Mouse (Mus musculus): ENCODE data around the gene Kif21a. TPM values are rescaled to one million over a fixed set of nuclear protein-coding genes. Genes with fewer than 3 reads are reported as not detected.

The Kif21a gene
- total RNA-seq, 2 experiments from 2014 or later: 67.8 to 68.5 TPM

DNA sequence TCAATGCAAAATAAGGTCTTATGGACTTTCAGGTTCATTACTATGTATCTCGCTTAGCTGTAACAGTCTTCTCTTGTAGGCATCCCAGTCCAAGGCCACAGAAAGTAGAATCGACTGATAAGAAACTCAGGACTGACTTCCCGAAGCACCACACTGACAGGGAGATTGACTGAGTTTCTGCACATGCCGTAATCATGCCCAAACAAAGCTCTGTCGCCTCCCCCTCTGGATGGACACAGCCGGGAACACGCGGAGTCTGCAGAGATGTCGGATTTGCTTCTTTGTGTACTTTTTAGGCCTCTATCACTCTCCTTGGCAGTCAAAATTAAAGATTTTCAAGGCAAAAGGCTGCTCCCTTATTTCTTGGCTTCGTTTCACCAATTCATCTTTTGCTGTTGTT is 20.8 kb downstream of the Kif21a start:
- intact Hi-C loops (cut with DNase I): no loop called here
- no peak for DNase-seq (ENCODE audit: extremely low spot score in 1 of 2, low spot score in 2 of 2)

DNA sequence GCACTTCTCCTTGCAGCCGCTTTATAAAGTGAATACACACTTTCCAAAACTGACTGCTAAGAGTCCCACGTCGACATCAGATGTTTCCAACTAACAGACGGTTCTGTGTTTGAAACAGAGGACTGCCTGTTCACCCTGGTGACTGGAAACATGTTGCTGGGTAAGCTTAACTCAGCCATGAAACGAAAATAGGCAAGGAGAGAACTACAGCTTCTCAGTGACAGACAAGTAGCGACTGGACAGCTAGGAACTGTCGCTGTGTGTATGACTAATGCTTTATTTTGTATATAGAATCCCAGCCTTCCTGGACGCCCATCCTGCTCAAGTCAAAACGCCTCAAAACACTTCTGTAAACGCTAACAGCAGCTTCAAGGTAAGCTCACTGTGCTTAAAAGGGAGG is 21.3 kb downstream of the Kif21a start:
- DNase-seq (ENCODE audit: extremely low spot score in 1 of 2, low spot score in 2 of 2): no peak
- intact Hi-C loops (cut with DNase I): no loop called here

DNA sequence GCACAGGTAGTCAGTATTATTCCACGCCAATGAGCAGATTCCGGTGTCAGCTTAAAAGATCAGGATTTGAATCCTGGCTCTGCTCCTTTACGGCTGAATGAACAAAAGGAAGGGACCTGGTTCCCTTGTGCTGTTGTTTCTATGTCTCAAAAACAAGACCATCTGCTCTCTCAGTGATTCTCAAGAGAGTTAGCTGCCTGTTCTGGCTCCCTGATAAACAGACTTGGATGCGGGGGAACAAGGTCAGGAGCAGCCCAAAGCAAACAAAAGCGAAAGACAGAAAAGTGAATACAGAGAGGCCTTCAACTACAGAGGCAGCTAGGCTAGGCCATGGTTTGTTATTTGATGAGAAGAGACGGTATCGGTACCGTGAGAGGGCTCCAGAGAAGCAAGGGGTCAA is 27.5 kb downstream of the Kif21a start:
- intact Hi-C loops (cut with DNase I): no loop called here
- DNase-seq (ENCODE audit: extremely low spot score in 1 of 2, low spot score in 2 of 2): no peak

DNA sequence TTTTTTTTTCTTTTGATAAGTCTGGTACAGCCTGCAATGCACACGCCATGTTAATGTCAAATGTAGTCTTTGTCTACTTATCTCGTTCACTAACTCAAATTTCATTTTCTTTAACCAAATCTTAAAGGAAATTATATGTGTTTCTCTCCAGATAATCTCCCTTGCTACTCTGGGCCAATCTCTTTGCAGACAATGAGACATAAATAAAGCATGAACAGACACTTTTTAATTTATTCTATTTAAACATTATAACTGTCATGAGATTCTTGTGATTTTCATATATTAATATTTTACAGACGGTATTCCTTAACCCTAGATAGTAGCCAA is 30.9 kb downstream of the Kif21a start:
- intact Hi-C loops (cut with DNase I): no loop called here

DNA sequence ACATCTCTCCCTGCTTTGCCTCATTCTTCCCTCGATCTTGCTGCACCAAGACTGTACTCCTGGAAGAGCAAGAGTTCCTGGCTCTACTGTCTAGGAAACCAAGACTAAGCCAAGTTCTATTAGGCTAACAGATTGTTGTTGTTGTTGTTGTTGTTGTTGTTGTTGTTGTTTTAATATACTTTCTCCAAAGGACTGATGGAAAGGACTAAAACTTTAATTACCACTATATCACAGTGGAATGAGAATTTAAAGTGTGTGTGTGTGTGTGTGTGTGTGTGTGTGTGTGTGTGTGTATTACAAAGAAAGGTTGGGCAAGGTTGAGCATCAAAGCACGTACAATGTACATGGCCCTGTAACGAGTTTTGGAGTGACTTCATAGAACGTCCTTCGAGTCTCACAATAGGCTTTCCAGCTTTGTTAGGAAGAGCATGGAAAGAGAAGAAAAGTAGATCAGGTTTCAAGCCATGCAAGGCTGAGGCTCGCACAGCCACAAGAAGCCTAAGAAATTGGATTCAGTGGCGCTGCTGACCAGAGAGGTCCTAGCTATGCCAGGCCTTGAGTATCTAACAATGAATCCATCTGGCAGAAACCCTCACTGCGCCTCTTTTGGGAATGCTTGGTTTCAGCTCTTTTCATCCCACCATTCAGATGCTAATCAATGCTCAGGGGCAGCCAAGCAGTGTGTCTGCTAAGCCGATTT is 31.4 kb downstream of the Kif21a start:
- peak in 1 of 2 experiments; percentile 51 for DNase-seq (ENCODE audit: extremely low spot score in 1 of 2, low spot score in 2 of 2)
- intact Hi-C loops (cut with DNase I): no loop called here

More for the DNA sequence above, 30.9 kb downstream of the Kif21a start:
- no peak for DNase-seq (ENCODE audit: extremely low spot score in 1 of 2, low spot score in 2 of 2)

DNA sequence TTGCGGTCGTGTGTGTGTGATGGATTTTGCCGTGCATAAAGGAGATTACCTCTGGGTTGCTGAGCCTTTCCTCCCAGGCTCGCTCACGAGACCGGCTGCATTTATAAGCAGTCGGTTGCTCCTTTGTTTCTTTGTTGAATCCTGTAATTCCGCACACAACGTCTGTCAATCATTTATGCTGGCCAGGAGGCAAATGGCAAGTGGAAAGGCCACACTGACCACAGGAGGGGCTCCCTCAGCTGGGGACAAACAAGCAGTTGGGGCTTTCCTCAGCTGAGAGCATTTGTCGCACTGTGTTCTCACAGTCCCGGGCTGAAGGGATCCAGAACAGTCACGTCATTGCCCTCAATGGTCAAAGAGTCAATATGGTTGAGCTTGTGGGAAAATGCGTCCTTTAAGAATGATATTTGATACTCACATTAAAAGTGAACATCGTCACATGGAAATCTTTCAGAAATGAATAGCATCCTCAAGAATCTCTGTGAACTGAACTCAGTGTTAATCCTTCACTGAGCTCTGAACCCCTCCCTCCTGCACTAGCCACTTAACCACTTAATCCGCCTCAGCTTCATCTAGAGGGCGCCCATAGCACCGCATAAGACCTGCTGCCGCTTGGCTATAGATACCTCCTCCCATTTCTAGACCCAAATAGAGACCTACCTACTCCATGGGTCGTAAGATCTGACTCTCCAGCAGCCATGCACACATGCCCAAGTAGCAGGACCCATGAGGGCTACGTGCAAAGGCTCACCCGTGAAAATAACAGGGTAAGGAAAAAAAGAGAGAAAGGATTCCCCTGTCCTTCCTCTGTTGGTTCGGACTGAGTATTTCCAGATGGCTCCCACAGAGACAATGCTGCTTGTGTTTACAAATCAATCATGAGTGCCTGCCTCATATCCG is 32.2 kb downstream of the Kif21a start:
- DNase-seq (ENCODE audit: extremely low spot score in 1 of 2, low spot score in 2 of 2): no peak
- intact Hi-C loops (cut with DNase I): no loop called here

DNA sequence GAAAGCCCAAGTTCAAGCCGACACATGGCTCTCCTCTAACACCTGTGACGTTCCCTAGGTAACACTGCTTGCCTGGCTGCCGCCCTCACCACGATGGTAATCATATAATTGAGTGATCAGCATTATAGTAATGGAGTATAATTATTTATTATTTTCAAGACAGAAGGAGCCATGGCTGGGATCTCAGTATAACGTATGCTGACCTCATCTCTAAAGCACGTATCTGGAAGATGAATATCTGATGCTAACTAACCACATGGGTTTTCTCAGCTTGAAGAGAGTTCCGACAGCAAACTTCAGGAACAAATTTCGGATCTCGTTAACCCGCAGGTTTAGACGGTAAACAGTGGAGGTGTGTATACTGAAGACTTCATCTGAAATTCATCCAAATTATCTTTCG is 33.4 kb downstream of the Kif21a start:
- intact Hi-C loops (cut with DNase I): no loop called here
- no peak for DNase-seq (ENCODE audit: extremely low spot score in 1 of 2, low spot score in 2 of 2)

DNA sequence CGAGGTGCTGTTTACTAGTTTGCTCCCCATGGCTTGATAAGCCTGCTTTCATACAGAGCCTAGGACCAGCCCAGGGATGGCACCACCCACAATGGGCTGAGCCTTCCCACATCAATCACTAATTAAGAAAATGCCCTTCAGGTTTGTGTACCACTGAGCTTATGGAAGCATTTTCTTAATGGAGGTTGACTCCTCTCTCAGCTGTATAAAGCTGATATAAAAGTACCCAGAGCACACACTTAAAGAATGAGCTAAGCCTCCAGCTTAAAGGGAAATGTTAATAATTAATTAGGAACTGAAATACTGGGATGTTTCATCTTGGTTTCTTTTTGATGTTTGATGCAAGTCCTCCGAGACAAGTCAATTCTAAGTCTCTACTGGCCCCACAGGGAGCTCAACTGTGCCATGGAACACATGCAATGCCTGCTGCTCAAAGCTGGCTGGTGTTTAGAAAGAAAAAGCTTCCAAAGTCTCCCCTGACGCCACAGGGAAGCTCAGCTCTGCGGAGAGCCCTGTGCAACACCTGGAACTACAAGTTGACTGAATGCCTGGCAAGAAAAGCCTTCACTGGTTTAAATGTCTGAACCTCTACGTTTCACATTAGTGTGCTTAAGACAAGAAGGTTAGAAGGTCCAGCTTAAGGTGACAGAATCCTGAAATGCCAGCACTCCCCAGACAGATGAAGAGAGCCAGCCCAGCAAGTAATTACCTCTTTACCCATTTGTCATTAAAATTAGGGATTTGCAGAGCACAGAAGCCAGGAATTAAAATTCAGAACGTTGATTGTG is 36.8 kb downstream of the Kif21a start:
- no peak for DNase-seq (ENCODE audit: extremely low spot score in 1 of 2, low spot score in 2 of 2)
- intact Hi-C loops (cut with DNase I): no loop called here

DNA sequence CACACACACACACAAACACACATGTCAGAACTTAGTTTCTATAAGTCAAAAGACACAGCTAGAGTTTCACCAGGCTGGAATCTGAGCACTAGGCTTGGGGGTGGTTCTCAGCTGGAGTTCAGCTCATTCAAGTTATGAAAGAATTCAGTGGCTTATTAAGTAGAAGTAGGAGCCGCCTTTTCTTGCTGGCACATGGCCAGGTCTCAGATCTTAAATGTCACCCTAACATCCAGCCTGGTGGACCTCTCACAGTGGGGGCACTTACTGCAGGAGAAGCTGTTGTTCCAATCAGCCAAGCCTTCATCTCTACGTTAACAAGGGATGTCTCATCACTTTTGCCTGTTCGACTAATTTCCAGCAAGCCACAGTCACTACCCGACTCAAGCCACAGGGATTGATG is 39.5 kb downstream of the Kif21a start:
- no peak for DNase-seq (ENCODE audit: extremely low spot score in 1 of 2, low spot score in 2 of 2)
- intact Hi-C loops (cut with DNase I): no loop called here

DNA sequence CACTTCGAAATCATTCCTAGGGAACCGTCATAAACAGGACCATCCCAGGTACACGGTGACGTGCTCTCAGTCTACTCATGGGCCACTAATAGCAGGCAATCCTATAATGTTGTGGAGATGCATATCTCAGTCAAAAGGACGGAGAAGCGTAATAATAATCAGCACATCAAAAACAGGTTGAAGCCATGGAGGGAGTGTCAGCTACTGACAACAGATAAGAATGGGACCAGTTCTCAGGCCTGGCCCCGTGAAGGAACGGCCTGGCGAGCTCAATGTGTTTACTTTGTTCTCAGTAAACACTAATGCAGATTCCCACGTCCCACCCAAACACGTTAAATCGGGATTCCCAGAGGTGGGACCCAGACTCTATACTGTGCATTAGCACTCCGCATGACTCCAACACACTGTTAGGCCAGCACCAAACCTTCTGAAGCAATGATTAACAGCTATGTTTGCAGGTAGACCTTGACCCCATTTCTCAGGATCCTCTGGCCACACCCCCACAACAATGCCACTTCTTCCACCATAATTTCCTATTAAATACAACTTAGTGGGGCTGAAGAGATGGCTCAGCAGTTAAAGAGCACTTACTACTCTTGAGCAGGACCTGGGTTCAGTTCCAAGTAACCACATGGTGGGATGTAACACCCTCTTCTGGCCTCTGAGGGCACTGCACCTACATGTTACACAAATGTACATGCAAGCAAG is 42.5 kb downstream of the Kif21a start:
- intact Hi-C loops (cut with DNase I): no loop called here
- DNase-seq (ENCODE audit: extremely low spot score in 1 of 2, low spot score in 2 of 2): no peak

DNA sequence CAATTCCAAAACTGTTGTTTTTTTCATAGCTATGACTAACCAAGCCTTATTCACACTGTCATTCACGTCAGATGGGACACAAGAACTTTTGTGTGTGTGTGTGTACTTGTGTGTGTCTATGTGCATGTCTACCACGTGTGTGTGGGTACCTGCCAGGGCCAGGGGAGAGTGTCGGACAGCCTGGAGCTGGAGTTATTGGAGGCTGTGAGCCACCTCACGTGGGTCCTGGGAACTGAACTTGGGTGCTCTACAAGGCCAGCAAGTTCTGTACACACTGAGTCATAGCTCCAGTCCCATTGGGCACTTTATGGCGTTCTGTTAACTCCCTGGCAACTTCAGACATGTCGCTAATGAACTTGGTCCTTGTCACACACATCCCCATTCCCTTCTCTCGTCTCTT is 45.0 kb downstream of the Kif21a start:
- intact Hi-C loops (cut with DNase I): no loop called here
- DNase-seq (ENCODE audit: extremely low spot score in 1 of 2, low spot score in 2 of 2): no peak

DNA sequence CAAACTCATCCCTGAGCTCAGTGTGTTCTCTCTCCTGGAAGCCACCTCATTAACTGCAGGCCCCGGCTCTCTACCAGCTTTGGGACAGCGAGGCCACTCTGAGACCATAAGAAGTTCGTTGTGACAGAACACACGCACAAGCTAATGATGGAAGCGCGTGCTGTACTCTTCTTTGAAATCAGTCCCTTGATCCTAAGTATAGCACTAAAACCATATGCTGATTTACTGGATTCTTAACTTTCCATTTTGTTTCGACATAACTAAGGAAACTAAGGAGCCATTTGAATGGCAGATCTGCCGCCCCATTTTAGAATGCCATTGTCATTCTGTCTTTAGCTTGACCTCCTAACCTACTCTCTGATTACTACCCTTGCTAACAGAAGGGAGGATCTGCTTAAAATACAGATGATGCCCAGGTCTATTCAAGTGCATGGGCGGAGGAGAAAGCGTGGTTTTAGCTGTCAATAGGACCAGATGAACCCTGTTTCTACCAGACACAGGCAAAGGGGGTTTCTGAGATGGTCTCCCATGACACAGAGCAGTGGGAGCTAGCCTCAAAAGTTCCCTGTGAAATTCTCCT is 48.6 kb downstream of the Kif21a start:
- no peak for DNase-seq (ENCODE audit: extremely low spot score in 1 of 2, low spot score in 2 of 2)
- intact Hi-C loops (cut with DNase I): no loop called here

DNA sequence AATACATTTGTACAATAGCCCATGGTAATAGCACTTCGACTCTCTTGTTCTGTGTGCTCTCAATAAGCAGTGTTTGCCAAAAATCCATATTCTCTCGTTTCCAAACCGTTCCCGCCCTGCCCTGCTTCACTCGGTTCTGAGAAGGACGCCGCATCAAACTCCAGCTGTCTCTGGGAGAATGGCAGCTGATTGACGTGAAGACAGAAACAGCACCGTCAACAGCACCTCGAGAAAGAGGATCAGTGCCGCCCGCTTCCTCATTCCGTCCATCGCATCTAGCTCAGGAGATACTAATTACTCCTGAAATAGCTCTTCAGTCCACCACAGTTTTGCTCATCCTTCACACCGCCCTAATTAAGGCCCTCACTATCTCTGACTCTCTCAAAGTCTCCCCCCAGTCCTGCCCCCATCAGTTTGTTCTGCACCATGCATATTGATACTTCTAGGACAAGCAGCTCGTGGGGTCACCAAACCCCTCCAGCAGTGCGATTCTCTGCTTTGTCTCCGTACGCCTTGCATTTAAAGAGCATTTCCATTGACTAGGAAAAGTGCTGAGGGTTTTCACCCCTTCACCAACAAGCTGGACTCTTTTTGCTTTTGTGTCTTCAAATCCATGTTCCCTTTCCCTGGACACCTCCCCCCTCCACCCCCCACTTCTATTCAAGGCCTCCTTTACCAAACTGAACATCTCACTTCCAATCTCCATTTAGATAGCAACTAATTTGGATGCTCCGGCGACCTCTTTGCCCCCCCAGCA is 49.3 kb downstream of the Kif21a start:
- DNase-seq (ENCODE audit: extremely low spot score in 1 of 2, low spot score in 2 of 2): no peak
- intact Hi-C loops (cut with DNase I): no loop called here

DNA sequence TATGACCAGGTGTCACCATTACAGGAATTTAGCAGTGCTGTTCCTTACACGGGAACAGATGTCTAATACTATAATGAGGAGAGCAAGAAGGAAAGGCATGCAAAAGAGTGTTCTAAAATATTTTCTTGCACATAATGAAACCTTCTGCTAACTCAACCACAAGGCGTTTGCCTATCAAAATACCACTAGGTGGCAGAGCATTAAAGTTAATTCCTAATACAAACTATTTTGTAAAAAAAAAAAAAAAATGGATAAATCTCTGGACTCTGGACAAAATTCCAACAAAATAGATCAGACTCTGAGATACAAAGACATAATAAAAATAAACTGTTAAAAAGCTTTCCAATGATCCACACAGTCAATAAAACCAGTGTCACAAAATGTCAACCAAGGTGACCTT is 56.9 kb downstream of the Kif21a start:
- intact Hi-C loops (cut with DNase I): loop anchor here (10.0 kb wide), 2 partner anchors 162 to 192 kb away; no protein-coding TSS in a partner anchor
- no peak for DNase-seq (ENCODE audit: extremely low spot score in 1 of 2, low spot score in 2 of 2)

DNA sequence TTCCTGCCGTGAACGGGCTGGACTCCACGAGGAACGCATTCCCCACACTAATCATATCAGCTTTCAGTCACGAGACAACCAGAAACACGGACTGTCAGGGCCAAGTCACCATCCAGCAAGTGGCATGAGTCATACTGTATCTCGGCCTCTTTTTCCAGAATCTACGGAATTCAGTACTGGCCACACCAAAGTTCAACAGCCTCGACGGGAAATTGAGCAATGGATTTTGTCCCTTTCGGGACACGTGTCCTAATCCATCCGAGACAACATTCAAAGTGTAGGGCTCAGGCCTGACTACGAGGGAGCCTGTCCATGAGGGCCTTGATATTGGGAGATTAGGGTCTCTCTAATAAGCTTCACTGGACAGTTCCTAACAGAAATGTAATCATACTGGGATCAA is 57.4 kb downstream of the Kif21a start:
- intact Hi-C loops (cut with DNase I): loop anchor here (10.0 kb wide), 2 partner anchors 162 to 192 kb away; no protein-coding TSS in a partner anchor
- DNase-seq (ENCODE audit: extremely low spot score in 1 of 2, low spot score in 2 of 2): no peak

DNA sequence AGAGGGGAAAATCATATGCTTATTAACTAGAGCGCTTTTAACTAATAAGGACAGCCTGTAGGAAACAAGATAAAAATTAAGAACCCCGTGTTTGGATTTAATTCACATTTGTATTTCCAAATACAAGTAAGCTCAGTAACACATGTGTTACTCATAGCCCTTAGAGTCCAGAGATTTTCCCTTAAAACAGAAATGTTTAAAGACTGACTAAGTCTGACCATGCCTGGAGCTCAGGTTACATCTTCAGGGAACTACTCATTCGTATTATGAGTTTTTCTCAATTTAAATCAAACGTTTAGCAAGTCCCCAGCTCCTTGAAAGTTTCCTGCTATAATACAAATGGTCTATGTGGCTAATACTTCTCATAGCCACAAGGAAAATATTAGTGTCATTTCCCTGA is 57.9 kb downstream of the Kif21a start:
- intact Hi-C loops (cut with DNase I): loop anchor here (10.0 kb wide), 2 partner anchors 163 to 193 kb away; no protein-coding TSS in a partner anchor
- DNase-seq (ENCODE audit: extremely low spot score in 1 of 2, low spot score in 2 of 2): no peak

DNA sequence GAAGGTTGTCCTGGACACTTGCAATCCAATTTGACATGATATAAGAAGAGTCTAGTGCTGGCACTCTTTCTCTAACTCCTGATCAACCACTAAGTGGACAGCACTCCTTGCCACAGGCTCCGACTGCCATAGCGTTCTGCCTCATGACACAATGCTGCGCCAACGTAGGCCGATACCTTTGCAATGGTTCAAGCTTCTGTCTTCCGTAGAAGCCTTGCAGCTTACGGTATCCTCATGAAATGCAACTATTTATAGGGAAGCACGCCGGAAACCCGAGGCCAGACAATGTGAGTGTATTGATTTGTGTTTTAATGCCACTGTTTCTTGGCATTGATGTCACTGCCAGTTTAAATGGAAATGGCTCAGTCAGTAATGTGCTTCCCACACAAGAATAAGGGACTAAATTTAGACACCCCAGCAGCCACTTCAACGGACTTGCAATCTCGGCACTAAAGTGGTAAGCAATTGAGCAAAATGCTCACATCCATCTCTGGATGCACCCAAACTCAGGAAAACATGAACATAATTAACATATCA is 62.0 kb downstream of the Kif21a start:
- no peak for DNase-seq (ENCODE audit: extremely low spot score in 1 of 2, low spot score in 2 of 2)

DNA sequence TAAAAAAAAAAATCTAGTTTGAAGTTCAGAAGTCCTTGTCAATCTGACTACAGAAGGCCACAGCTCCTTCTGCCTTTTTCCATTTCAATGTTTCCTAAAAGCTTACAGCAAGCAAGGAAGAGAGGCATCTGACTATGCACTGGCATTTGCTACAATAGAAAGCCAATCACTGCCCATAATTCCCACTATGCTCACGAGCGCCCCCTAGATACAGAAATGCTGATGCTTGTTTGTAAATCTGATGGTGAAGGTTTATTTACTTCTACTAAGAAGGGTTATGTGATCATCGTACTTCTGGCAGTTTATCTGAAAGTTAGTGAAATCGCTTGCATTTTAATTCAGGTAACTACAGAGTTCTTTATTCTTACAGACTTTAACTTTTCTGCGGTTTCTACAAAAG is 73.8 kb downstream of the Kif21a start:
- no peak for DNase-seq (ENCODE audit: extremely low spot score in 1 of 2, low spot score in 2 of 2)
- intact Hi-C loops (cut with DNase I): no loop called here

More for the DNA sequence above, 62.0 kb downstream of the Kif21a start:
- intact Hi-C loops (cut with DNase I): no loop called here

All from left cerebral cortex, postnatal 10 days (tissue).